Mouse (Mus musculus) limb, embryonic 15.5 days (tissue): ENCODE results near the gene Trim7. TPM values are rescaled to one million over a fixed set of nuclear protein-coding genes. Genes with fewer than 3 reads are reported as not detected.
"Not testable (repeated sequence)": the region's sequence is repeated elsewhere in the genome, so short reads cannot be mapped to it uniquely, and the experiment has no call there.

Experiments used
- ATAC-seq: fragments of 200-750 bp; cut with Nextera tagmentation; 2 replicates; pipeline ENCODE4 v1.8.0; 2017; ENCODE audit warnings: low read depth, moderate TSS enrichment; ENCODE audit not compliant: insufficient number of reproducible peaks, low FRiP score, low TSS enrichment
- H3K27ac ChIP-seq: fragments of 300-500 bp; sonication (generic); 2 replicates; pipeline ENCODE4 v1.5.1; 2015; ENCODE audit warnings: moderate library complexity, mild to moderate bottlenecking, inconsistent platforms
- H3K27me3 ChIP-seq: fragments of 300-500 bp; sonication (generic); 2 replicates; pipeline ENCODE4 v1.6.1; 2015; ENCODE audit warnings: inconsistent platforms
- H3K36me3 ChIP-seq: fragments of 300-500 bp; sonication (generic); 2 replicates; pipeline ENCODE4 v1.6.1; 2015; ENCODE audit warnings: inconsistent platforms
- H3K4me1 ChIP-seq: fragments of 300-500 bp; sonication (generic); 2 replicates; pipeline ENCODE4 v1.6.1; 2015; ENCODE audit warnings: inconsistent platforms
- H3K4me2 ChIP-seq: fragments of 300-500 bp; sonication (generic); 2 replicates; pipeline ENCODE4 v1.6.1; 2015; ENCODE audit warnings: mild to moderate bottlenecking, inconsistent platforms
- H3K4me3 ChIP-seq: fragments of 300-500 bp; sonication (generic); 2 replicates; pipeline ENCODE4 v1.5.1; 2015; ENCODE audit warnings: mild to moderate bottlenecking, inconsistent platforms
- H3K9ac ChIP-seq: fragments of 300-500 bp; sonication (generic); 2 replicates; pipeline ENCODE4 v1.6.1; 2015; ENCODE audit warnings: inconsistent platforms
- H3K9me3 ChIP-seq: fragments of 300-500 bp; sonication (generic); 2 replicates; pipeline ENCODE4 v1.6.1; 2016; ENCODE audit warnings: inconsistent platforms
- WGBS: fragments of 180-500 bp; shearing (Covaris S2); methylation state at CpG from one replicate; pipeline ENCODE4 v1.1.7; 2015; 5-methylcytosine and 5-hydroxymethylcytosine counted together
- polyA plus RNA-seq: library from polyadenylated mRNA; unstranded; fragments of >200 nt; fragmentation: Nextera tagmentation; extraction: Ambion mirVana; gene quantifications from 2 replicates; pipeline ENCODE4 v1.2.1, GENCODE M21; 2015

The Trim7 gene
- 2.0 and 2.8 TPM in 2 replicates for polyA plus RNA-seq

DNA sequence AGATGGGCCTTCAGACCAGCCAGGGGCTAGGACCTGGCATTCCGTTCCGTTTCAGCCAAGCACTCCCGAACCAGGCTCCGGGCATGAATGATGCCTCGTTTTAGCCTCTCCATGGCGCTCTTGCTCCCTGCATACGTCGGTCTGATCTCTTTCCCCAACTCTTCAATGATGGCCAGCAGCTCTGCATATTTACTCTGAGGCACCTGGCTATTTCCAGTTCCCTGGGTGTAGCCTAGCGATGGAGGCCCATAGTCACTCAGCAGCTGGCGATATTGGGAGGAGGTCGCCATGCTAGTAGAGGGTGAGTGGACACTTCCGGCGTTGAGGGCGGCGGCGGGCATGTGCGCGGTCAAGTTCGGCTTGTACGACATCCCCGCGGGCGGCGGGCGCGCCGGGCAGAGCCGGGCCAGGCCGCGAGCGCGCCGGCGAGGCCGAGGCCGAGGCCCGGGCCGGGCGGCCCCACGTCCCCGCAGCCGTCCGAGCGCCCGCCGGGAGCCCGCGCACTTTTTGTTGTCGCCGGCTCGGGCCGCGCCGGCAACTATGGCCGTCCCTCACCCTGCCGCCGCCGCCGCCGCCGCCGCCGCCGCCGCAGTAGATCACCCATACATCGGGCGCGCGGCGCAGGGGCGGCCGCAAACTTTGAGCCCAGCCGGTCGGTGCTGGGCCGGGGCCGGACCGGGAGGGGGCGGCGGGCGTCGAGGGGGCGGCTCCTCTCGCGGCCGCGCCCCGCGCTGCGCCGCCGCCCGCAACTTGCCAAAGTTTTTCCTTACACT, at the start of gene Trim7, which contains the start of gene Gm12184:
Gene Trim7, plus strand, starts transcription at position 162 of the 773 bp plus-strand sequence.
Gene Gm12184, minus strand, starts transcription at position 677 of the 773 bp plus-strand sequence.
- H3K4me2 ChIP-seq, result peak within 1 kb of the TSS; percentile 57
- not testable (repeated sequence) for H3K9me3 ChIP-seq, H3K27me3 ChIP-seq, H3K36me3 ChIP-seq
- WGBS, result under 1% methylated on average over 47 of the region's 92 CpGs
- H3K27ac ChIP-seq, result peak within 1 kb of the TSS; percentile 75
- peak within 1 kb of the TSS; percentile 42 for H3K4me3 ChIP-seq
- ATAC-seq, result peak; percentile 84
- H3K4me1 ChIP-seq, result peaks cover 18% of the 10 kb centered on the region
- 0 out of 2 replicates have a peak within 1 kb of the TSS, but pooled peaks have one; percentile 18 for H3K9ac ChIP-seq

- H3K27me3 ChIP-seq, result no peaks in the 10 kb centered on the region
- ATAC-seq, result no peak
- H3K4me1 ChIP-seq, result 0 out of 2 replicates have a peak, but pooled peaks cover 3% of the 10 kb centered on the region
- WGBS, result 44% methylated on average over 9 of the region's 9 CpGs
- H3K36me3 ChIP-seq, result no peaks in the 10 kb centered on the region
- no peak overlapping the region for H3K27ac ChIP-seq
- no peaks in the 10 kb centered on the region for H3K9me3 ChIP-seq
- no peak overlapping the region for H3K4me2 ChIP-seq
- no peak overlapping the region for H3K9ac ChIP-seq
- no peak overlapping the region for H3K4me3 ChIP-seq
These were observed 49.3 kb upstream of the Trim7 start for GRCm38 (mm10) chr11:48776664-48777063.

DNA sequence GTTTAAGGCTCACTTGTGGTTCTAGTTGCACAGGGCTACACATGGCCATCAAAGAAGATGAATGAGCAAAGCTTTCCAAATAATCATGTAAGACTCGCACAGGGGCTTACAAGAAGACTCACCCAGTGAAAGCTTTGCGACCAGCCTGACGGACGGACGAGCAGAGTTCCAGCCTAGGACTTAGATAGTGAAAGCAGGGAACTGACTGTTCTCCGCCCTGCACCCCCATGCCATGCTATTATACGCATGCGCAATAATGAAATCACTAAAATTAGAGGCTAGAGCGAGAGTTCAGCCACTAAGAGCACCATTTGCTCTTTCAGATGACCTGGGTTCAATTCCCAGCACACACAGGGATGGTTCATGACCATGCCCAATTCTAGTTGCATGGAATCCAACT, 48.6 kb upstream of the Trim7 start:
- Histone ChIP-seq H3K4me2 (no peak overlapping the region), H3K27me3 (no peaks in the 10 kb centered on the region), H3K27ac (no peak overlapping the region), H3K4me3 (no peak overlapping the region), H3K36me3 (no peaks in the 10 kb centered on the region), H3K4me1 (0 out of 2 replicates have a peak, but pooled peaks cover 3% of the 10 kb centered on the region), H3K9me3 (no peaks in the 10 kb centered on the region), H3K9ac (no peak overlapping the region)
- 83% methylated on average over 9 of the region's 9 CpGs for WGBS
- no peak for ATAC-seq

DNA sequence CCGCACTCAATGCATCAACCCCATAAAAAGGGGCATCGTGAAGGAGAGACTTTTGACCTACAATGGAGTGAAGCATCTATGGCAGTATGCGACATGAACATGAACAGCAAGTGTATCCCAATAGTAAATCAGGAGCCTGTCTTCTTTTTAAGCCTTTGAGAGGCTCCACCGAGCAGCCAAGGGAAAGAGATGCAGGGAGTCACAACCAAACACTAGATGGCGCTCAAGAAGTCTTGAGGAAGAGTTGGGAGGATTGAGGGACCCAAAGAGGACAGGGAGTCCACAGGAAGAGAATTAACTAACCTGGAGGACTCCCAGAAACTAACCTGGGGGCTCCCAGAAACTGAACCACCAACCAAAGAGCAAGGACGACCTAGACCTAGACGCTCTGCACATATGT, 46.5 kb upstream of the Trim7 start:
- Histone ChIP-seq H3K9ac (no peak overlapping the region), H3K4me2 (no peak overlapping the region), H3K4me3 (no peak overlapping the region), H3K27ac (no peak overlapping the region), H3K9me3 (no peaks in the 10 kb centered on the region), H3K4me1 (0 out of 2 replicates have a peak, but pooled peaks cover 2% of the 10 kb centered on the region), H3K36me3 (no peaks in the 10 kb centered on the region), H3K27me3 (no peaks in the 10 kb centered on the region)
- no peak for ATAC-seq
- WGBS, result 33% methylated on average over 7 of the region's 7 CpGs

DNA sequence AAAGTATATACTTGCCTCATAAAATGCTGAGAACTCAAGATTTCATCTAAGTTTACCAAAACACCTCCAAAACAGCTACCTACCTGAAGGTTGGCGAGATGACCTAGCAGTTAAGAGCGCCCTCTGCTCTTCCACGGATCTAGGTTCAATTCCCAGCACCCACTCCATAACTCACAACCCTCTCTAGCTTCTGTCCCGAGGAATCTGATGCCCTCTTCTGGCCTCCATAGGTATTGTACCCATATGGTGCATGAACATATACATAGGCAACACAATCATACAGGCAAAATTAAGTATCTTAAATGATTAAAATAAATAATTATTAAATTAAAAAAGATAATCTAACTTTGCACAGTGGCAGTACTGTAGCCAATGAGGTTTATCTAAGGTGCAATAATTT, 43.7 kb upstream of the Trim7 start:
- Histone ChIP-seq H3K27me3 (no peaks in the 10 kb centered on the region), H3K4me3 (no peak overlapping the region), H3K27ac (no peak overlapping the region), H3K9ac (no peak overlapping the region), H3K4me2 (no peak overlapping the region), H3K4me1 (no peaks in the 10 kb centered on the region), H3K36me3 (no peaks in the 10 kb centered on the region), H3K9me3 (no peaks in the 10 kb centered on the region)
- ATAC-seq, result no peak
- WGBS, result 91% methylated on average over 4 of the region's 4 CpGs

DNA sequence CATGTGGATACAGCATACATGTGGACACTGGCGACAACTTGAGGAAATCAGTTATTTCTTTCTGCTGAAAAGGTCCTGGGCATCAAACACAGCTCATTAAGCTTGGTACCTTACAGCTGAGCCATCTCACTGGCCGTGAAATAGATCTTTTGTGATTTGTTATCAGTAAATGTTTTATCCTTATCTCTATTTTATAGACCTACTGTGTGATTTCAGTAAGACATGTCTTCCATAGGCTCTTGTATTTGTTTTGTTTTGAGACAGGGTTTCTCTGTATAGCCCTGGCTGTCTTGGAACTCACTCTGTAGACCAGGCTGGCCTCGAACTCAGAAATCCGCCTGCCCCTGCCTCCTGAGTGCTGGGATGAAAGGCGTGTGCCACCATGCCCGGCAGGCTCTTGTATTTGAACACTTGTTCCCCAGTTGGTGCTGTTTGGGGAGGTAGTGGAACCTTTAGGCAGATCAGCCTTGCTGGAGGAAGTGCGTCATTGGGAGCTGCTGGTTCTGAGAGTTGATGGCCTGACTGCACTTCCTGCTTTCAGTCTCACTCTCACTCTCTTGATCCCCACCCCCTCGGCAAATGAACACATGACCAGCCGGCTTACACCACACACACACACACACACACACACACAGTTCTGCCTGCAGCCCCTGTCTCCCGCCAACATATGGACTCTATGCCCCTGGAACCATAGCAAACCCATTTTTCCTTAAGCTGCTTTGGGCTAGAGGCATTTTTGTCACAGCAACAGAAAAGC, 38.3 kb upstream of the Trim7 start:
- H3K4me1 ChIP-seq, result peaks cover 6% of the 10 kb centered on the region; the same call in 1 of the 2 replicates
- H3K36me3 ChIP-seq, result no peaks in the 10 kb centered on the region
- H3K4me2 ChIP-seq, result peak overlapping the region; percentile 58
- 50% methylated on average over 10 of the region's 10 CpGs for WGBS
- no peaks in the 10 kb centered on the region for H3K27me3 ChIP-seq
- H3K27ac ChIP-seq, result no peak overlapping the region
- no peaks in the 10 kb centered on the region for H3K9me3 ChIP-seq
- peak; percentile 41; the same call in 1 of the 2 replicates for ATAC-seq
- peak overlapping the region; percentile 41; the same call in 1 of the 2 replicates for H3K4me3 ChIP-seq
- H3K9ac ChIP-seq, result no peak overlapping the region

DNA sequence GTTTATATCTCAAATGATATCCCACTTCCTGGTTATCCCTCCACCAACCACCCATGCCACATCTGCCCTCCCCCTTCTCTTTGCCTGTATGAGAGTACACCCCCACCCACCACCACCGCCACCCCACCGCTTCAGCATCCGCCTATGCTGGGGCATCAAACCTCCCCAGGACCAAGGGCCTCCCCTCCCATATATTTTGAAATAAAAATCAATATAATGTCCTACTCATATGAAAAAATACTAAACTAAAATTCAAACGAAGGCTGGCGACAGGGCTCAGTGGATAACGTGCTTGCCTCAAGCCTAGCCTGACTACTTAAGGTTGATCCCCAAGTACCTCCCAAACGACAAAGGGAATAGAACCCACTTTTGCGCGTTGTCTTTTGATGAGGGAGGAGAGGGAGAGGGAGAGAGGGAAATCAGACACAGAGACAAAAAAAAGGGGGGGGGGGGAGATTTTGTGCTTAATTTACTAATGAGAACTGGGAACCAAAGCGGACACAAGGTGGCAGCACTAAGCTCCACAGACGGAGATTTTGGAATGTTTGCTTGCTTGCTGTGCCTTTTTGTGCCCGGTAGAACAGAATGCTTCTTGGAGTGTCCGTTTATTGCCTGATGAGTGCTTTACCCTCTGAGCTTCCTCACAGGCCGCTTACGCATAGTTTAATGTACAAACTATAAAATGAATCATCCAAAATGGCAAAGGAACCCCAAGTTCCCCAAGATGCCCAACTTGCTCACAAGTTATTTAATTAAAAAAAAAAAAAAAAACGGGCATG, 37.4 kb upstream of the Trim7 start:
- Histone ChIP-seq H3K4me1 (peaks cover 6% of the 10 kb centered on the region; the same call in 1 of the 2 replicates), H3K9me3 (no peaks in the 10 kb centered on the region), H3K27me3 (no peaks in the 10 kb centered on the region), H3K4me2 (peak overlapping the region; percentile 58), H3K27ac (no peak overlapping the region), H3K36me3 (no peaks in the 10 kb centered on the region), H3K4me3 (peak overlapping the region; percentile 41), H3K9ac (peak overlapping the region; percentile 7; the same call in 1 of the 2 replicates)
- no peak for ATAC-seq
- WGBS, result 12% methylated on average over 16 of the region's 16 CpGs

GRCm38 (mm10) chr11:48789215-48789614, 36.7 kb upstream of the Trim7 start:
- H3K4me2 ChIP-seq, result no peak overlapping the region
- H3K27me3 ChIP-seq, result no peaks in the 10 kb centered on the region
- no peak overlapping the region for H3K4me3 ChIP-seq

DNA sequence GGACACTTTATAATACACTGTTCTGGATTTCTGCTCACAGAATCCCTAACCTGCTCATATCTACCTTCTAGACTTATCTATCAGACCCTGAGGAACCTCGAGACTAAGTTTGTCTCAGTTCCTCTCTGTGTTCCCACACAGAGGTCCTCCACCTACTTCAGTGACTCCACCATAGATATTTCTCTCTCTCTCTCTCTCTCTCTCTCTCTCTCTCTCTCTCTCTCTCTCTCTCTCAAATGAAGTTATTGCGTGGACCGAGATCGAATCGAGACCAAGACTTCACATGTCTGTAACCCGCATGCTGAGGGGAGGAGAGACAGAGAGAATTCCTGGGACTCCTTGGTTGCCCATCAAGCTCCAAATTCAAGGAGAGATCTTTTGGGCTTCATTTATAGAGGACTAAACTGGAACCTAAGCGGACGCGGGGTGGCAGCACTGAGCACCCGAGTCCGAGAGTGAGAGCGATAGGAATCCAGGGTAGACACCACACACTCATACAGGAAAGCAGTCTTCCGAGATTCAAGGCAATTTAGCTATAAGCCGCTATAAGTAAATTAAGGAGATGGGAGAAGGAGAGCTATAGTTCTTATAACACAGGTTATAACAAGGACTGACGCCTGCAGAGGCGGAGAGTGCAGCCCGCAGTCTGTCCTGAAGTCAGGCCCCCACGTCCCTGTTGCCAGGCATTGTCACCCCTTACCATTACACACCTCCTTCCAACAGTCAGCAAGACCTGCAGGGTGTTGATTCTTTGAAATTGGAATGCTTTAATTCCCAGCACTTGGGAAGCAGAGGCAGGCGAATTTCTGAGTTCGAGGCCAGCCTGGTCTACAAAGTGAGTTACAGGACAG, 35.7 kb upstream of the Trim7 start:
- Histone ChIP-seq H3K27ac (no peak overlapping the region), H3K9ac (no peak overlapping the region), H3K27me3 (no peaks in the 10 kb centered on the region), H3K36me3 (no peaks in the 10 kb centered on the region), H3K4me1 (peaks cover 6% of the 10 kb centered on the region; the same call in 1 of the 2 replicates), H3K4me3 (peak overlapping the region; percentile 21), H3K4me2 (peak overlapping the region; percentile 43), H3K9me3 (no peaks in the 10 kb centered on the region)
- ATAC-seq, result no peak
- 14% methylated on average over 20 of the region's 20 CpGs for WGBS

More at GRCm38 (mm10) chr11:48789215-48789614, 36.7 kb upstream of the Trim7 start:
- ATAC-seq, result no peak
- H3K9me3 ChIP-seq, result no peaks in the 10 kb centered on the region
- WGBS, result 85% methylated on average over 5 of the region's 5 CpGs
- H3K9ac ChIP-seq, result no peak overlapping the region
- H3K36me3 ChIP-seq, result no peaks in the 10 kb centered on the region
- peaks cover 6% of the 10 kb centered on the region; the same call in 1 of the 2 replicates for H3K4me1 ChIP-seq
- H3K27ac ChIP-seq, result no peak overlapping the region

DNA sequence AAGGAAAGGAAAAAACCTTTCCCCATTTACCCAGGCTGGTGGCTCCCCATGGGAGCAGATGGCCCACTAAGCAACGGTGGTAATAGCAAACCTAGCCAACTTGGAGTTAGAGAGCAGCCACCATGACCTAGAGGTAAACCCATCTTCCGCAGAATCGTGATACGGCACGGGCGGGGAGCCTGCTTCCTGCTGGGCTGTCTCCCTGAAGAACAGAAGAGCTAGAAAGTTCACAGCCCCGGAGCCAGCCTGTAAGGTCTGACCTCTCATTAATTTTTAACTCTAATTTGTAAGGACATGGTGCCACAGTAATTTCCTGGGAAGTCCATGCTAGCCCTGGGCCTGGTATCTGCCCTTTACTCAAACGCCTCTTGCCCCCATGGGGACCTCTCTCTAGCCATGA, 35.0 kb upstream of the Trim7 start:
- Histone ChIP-seq H3K4me1 (peaks cover 6% of the 10 kb centered on the region; the same call in 1 of the 2 replicates), H3K9me3 (no peaks in the 10 kb centered on the region), H3K4me3 (no peak overlapping the region), H3K27ac (no peak overlapping the region), H3K4me2 (no peak overlapping the region), H3K9ac (no peak overlapping the region), H3K36me3 (no peaks in the 10 kb centered on the region), H3K27me3 (no peaks in the 10 kb centered on the region)
- 57% methylated on average over 8 of the region's 8 CpGs for WGBS
- ATAC-seq, result no peak

DNA sequence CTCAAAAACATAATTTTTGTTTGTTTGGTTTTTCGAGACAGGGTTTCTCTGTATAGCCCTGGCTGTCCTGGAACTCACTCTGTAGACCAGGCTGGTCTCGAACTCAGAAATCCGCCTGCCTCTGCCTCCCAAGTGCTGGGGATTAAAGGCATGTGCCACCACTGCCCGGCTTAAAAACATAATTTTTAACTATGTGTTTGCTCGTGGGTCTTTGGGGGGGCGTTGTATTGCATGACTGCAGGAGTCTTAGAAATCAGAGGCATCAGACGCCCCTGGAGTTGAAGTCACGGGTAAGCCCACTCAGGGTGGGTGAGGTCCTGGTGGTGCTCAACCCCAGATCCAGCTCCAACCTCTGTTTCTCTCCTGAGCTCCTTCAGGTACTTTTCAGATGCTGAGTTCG, 34.0 kb upstream of the Trim7 start:
- H3K36me3 ChIP-seq, H3K4me1 ChIP-seq, ATAC-seq, H3K4me2 ChIP-seq, H3K9me3 ChIP-seq, H3K9ac ChIP-seq, H3K27me3 ChIP-seq, H3K4me3 ChIP-seq, H3K27ac ChIP-seq: not testable (repeated sequence)
- 81% methylated on average over 9 of the region's 9 CpGs for WGBS
